Mouse (Mus musculus) E14TG2a.4 (cell line): ENCODE data around the gene Azin2.

Experiments used
- H3K27me3 ChIP-seq: 2 replicates; pipeline ENCODE4 v1.6.1; 2014; ENCODE audit warnings: low read length, control low read depth; ENCODE audit not compliant: insufficient read depth
- H3K36me3 ChIP-seq: 2 replicates; pipeline ENCODE4 v1.6.1; 2014; ENCODE audit warnings: low read length, control low read depth; ENCODE audit not compliant: insufficient read depth
- H3K4me1 ChIP-seq: replicated peaks from 2 replicates; pipeline ENCODE4 v1.6.1; 2014; ENCODE audit warnings: low read depth, low read length, control low read depth
- H3K4me3 ChIP-seq: replicated peaks from 2 replicates; pipeline ENCODE4 v1.5.1; 2014; ENCODE audit warnings: mild to moderate bottlenecking, low read length
- H3K9me3 ChIP-seq: 2 replicates; pipeline ENCODE4 v1.6.1; 2014; ENCODE audit warnings: low read length, control low read depth
- CTCF ChIP-seq: conservative IDR thresholded peaks from 2 replicates; pipeline ENCODE4 v1.5.1; 2014; ENCODE audit warnings: low read length
- NANOG ChIP-seq: IDR thresholded peaks from 2 replicates; pipeline ENCODE4 v1.6.1; 2014; ENCODE audit warnings: borderline replicate concordance, low read length, mixed read lengths
- POU5F1 ChIP-seq: IDR thresholded peaks from 2 replicates; pipeline ENCODE4 v1.6.1; 2014; ENCODE audit warnings: low read length, borderline replicate concordance

The Azin2 gene

GRCm38 (mm10) chr4:128891746-128892145 is 70.5 kb downstream of the Azin2 start:
- H3K36me3 ChIP-seq, result no peaks in the 10 kb centered on the region
- TF ChIP-seq NANOG, result no peak
- TF ChIP-seq CTCF, result no peak
- TF ChIP-seq POU5F1, result no peak
- H3K4me1 ChIP-seq, result peaks cover 31% of the 10 kb centered on the region
- no peak overlapping the region for H3K4me3 ChIP-seq
- H3K27me3 ChIP-seq, result peaks cover 63% of the 10 kb centered on the region
- H3K9me3 ChIP-seq, result no peaks in the 10 kb centered on the region

GRCm38 (mm10) chr4:128891157-128891556 is 71.1 kb downstream of the Azin2 start:
- Histone ChIP-seq H3K36me3 (no peaks in the 10 kb centered on the region), H3K27me3 (peaks cover 66% of the 10 kb centered on the region), H3K9me3 (no peaks in the 10 kb centered on the region), H3K4me1 (peaks cover 36% of the 10 kb centered on the region), H3K4me3 (no peak overlapping the region)
- no peak for TF ChIP-seq POU5F1
- TF ChIP-seq CTCF, result no peak
- TF ChIP-seq NANOG, result no peak

GRCm38 (mm10) chr4:128889752-128890630 is 72.3 kb downstream of the Azin2 start:
- Histone ChIP-seq H3K4me1 (peaks cover 36% of the 10 kb centered on the region), H3K27me3 (peaks cover 75% of the 10 kb centered on the region), H3K4me3 (no peak overlapping the region), H3K9me3 (no peaks in the 10 kb centered on the region), H3K36me3 (no peaks in the 10 kb centered on the region)
- TF ChIP-seq NANOG (no peak), CTCF (no peak), POU5F1 (no peak)

- H3K4me3 ChIP-seq, result no peak overlapping the region
- H3K27me3 ChIP-seq, result peaks cover 80% of the 10 kb centered on the region
- no peaks in the 10 kb centered on the region for H3K36me3 ChIP-seq
- no peak for TF ChIP-seq NANOG
- no peak for TF ChIP-seq POU5F1
- no peak for TF ChIP-seq CTCF
- H3K4me1 ChIP-seq, result peaks cover 36% of the 10 kb centered on the region
- H3K9me3 ChIP-seq, result no peaks in the 10 kb centered on the region
Measured at GRCm38 (mm10) chr4:128888436-128888990, 73.7 kb downstream of the Azin2 start.

GRCm38 (mm10) chr4:128887641-128888091 is 74.6 kb downstream of the Azin2 start:
- peaks cover 79% of the 10 kb centered on the region for H3K27me3 ChIP-seq
- no peaks in the 10 kb centered on the region for H3K36me3 ChIP-seq
- no peak overlapping the region for H3K4me3 ChIP-seq
- no peaks in the 10 kb centered on the region for H3K9me3 ChIP-seq
- TF ChIP-seq POU5F1 (no peak), CTCF (no peak), NANOG (no peak)
- H3K4me1 ChIP-seq, result peaks cover 36% of the 10 kb centered on the region

GRCm38 (mm10) chr4:128887026-128887425 is 75.2 kb downstream of the Azin2 start:
- Histone ChIP-seq H3K36me3 (no peaks in the 10 kb centered on the region), H3K9me3 (no peaks in the 10 kb centered on the region), H3K4me1 (peaks cover 30% of the 10 kb centered on the region), H3K4me3 (no peak overlapping the region), H3K27me3 (peaks cover 85% of the 10 kb centered on the region)
- TF ChIP-seq NANOG (no peak), POU5F1 (no peak), CTCF (no peak)

- no peak for TF ChIP-seq NANOG
- no peak for TF ChIP-seq CTCF
- TF ChIP-seq POU5F1, result no peak
- Histone ChIP-seq H3K27me3 (peaks cover 90% of the 10 kb centered on the region), H3K9me3 (no peaks in the 10 kb centered on the region)
Measured at GRCm38 (mm10) chr4:128886571-128886970, 75.7 kb downstream of the Azin2 start.

GRCm38 (mm10) chr4:128885540-128885939 is 76.7 kb downstream of the Azin2 start:
- no peak for TF ChIP-seq POU5F1
- no peak for TF ChIP-seq CTCF
- no peak for TF ChIP-seq NANOG
- H3K4me1 ChIP-seq, result peaks cover 20% of the 10 kb centered on the region
- no peaks in the 10 kb centered on the region for H3K36me3 ChIP-seq
- no peak overlapping the region for H3K4me3 ChIP-seq
- H3K27me3 ChIP-seq, result peaks cover 93% of the 10 kb centered on the region
- peaks cover 6% of the 10 kb centered on the region for H3K9me3 ChIP-seq

More at GRCm38 (mm10) chr4:128886571-128886970, 75.7 kb downstream of the Azin2 start:
- peaks cover 25% of the 10 kb centered on the region for H3K4me1 ChIP-seq
- no peaks in the 10 kb centered on the region for H3K36me3 ChIP-seq
- H3K4me3 ChIP-seq, result no peak overlapping the region
